Mouse (Mus musculus) lung, embryonic 14.5 days (tissue): ENCODE data around the gene Adam23. TPM values are rescaled to one million over a fixed set of nuclear protein-coding genes. Genes with fewer than 3 reads are reported as not detected.

Experiments
- ATAC-seq: fragments of 200-750 bp; cut with Nextera tagmentation; 2 replicates; pipeline ENCODE4 v1.8.0; 2017; ENCODE audit warnings: mild to moderate bottlenecking, moderate TSS enrichment, moderate library complexity; ENCODE audit not compliant: insufficient read depth
- DNase-seq: peaks from one replicate; pipeline ENCODE4 v3.0.0-alpha.2; 2015
- H3K27ac ChIP-seq: fragments of 300-500 bp; sonication (generic); 2 replicates; pipeline ENCODE4 v1.5.1; 2014; ENCODE audit warnings: low read depth, mild to moderate bottlenecking, moderate library complexity
- H3K27me3 ChIP-seq: fragments of 300-500 bp; sonication (generic); 2 replicates; pipeline ENCODE4 v1.6.1; 2014; ENCODE audit warnings: low read length, control low read depth; ENCODE audit not compliant: insufficient read depth
- H3K36me3 ChIP-seq: fragments of 300-500 bp; sonication (generic); 2 replicates; pipeline ENCODE4 v1.6.1; 2014; ENCODE audit warnings: control low read depth; ENCODE audit not compliant: insufficient read depth
- H3K4me1 ChIP-seq: fragments of 300-500 bp; sonication (generic); 2 replicates; pipeline ENCODE4 v1.6.1; 2014; ENCODE audit warnings: antibody characterized with exemption, control low read depth; ENCODE audit not compliant: insufficient read depth
- H3K4me2 ChIP-seq: fragments of 300-500 bp; sonication (generic); 2 replicates; pipeline ENCODE4 v1.6.1; 2014; ENCODE audit warnings: mild to moderate bottlenecking
- H3K4me3 ChIP-seq: fragments of 300-500 bp; sonication (generic); 2 replicates; pipeline ENCODE4 v1.5.1; 2014; ENCODE audit warnings: low read depth, low read length
- H3K9ac ChIP-seq: fragments of 300-500 bp; sonication (generic); 2 replicates; pipeline ENCODE4 v1.6.1; 2014
- H3K9me3 ChIP-seq: fragments of 300-500 bp; sonication (generic); 2 replicates; pipeline ENCODE4 v1.6.1; 2016; ENCODE audit warnings: low read depth, low read length, control low read depth
- CTCF ChIP-seq: IDR thresholded peaks from 2 replicates; pipeline ENCODE4 v1.5.1; 2016; ENCODE audit warnings: antibody characterized with exemption, low read depth
- WGBS: fragments of 180-500 bp; shearing (Covaris S2); extraction: QIAGEN DNeasy Blood & Tissue Kit; methylation state at CpG from one replicate; pipeline ENCODE4 v1.1.7; 2014; 5-methylcytosine and 5-hydroxymethylcytosine counted together
- polyA plus RNA-seq: library from polyadenylated mRNA; unstranded; fragments of >200 nt; fragmentation: Nextera tagmentation; extraction: Ambion mirVana; gene quantifications from 2 replicates; pipeline ENCODE4 v1.2.1, GENCODE M21; 2014

Adam23 gene
- polyA plus RNA-seq, 1 experiment from 2014 or later: 1.3 TPM

DNA sequence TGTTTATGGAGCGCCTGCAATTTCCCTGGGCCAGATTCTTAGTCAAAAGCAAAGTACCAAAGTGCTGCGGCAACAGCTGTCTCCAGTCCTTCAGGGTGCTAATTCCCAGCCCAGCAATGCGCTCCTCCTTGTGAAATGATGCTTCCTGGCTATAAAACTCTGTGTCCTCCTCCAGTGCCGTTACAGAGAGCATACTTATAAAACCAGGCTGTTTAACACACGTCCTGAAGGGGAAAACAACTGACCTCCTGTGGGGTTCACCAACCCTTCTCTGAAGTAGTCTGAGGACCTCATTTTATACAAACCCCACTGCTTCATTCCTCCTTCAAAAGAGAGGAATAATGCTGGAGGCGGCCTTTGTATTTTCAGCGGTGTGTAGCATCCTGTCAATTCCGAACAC is 28.0 kb downstream of the Adam23 start:
- H3K4me2 ChIP-seq: no peak overlapping the region
- H3K4me3 ChIP-seq: no peak overlapping the region
- no peaks in the 10 kb centered on the region for H3K9me3 ChIP-seq
- no peaks in the 10 kb centered on the region for H3K27me3 ChIP-seq
- no peak for TF ChIP-seq CTCF
- ATAC-seq (no peak), DNase-seq (no peak)
- H3K36me3 ChIP-seq: no peaks in the 10 kb centered on the region
- H3K4me1 ChIP-seq: no peaks in the 10 kb centered on the region
- 66% methylated on average over 8 of the region's 8 CpGs for WGBS
- H3K9ac ChIP-seq: no peak overlapping the region
- H3K27ac ChIP-seq: no peak overlapping the region

DNA sequence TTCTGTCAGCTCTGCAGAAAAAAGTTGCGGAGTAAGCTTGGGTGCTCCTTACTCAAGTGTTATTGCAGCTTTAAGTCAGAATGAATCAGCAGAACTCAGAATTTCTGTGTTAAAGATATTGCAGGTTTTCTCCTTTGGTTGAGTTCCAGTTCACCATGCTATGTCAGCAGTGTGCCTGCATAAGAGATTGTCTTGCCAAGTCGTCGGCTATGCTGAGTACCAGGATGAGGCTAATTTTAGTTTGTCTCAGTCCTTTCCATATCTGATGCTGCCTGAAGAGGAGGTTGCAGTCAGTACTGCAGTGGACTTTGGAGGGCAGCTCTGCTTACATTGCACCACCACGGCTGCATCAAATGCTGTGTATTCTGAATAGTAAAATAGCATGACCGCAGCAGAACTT is 33.3 kb downstream of the Adam23 start:
- Histone ChIP-seq H3K4me1 (no peaks in the 10 kb centered on the region), H3K4me2 (no peak overlapping the region), H3K9ac (no peak overlapping the region), H3K4me3 (no peak overlapping the region), H3K9me3 (no peaks in the 10 kb centered on the region), H3K27ac (no peak overlapping the region), H3K27me3 (no peaks in the 10 kb centered on the region), H3K36me3 (no peaks in the 10 kb centered on the region)
- 81% methylated on average over 5 of the region's 5 CpGs for WGBS
- ATAC-seq: no peak
- no peak for DNase-seq
- TF ChIP-seq CTCF: no peak

DNA sequence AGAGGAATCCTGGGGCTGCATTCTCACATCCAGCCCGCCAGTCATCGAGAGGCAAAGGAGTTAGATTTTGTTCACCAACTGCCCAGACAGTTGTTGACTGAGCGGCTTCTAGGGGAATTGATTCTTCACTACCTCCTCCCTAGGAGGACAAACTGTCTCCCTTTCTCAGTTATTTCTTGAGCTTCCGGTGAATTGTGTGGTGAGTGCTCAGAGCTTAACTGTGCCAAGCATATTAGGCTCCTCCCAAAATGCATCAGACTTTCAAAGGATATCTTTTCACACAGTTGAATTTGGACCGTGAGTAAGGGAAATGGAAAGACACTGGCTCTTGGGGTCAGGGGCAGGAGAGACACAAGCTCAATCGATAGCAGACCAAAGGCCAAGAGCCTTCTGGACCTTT is 39.0 kb downstream of the Adam23 start:
- no peak for DNase-seq
- Histone ChIP-seq H3K4me3 (no peak overlapping the region), H3K27ac (no peak overlapping the region), H3K9ac (no peak overlapping the region), H3K4me2 (no peak overlapping the region), H3K9me3 (no peaks in the 10 kb centered on the region), H3K27me3 (no peaks in the 10 kb centered on the region), H3K4me1 (no peaks in the 10 kb centered on the region), H3K36me3 (no peaks in the 10 kb centered on the region)
- no peak for TF ChIP-seq CTCF
- no peak for ATAC-seq
- WGBS: 90% methylated on average over 6 of the region's 6 CpGs

DNA sequence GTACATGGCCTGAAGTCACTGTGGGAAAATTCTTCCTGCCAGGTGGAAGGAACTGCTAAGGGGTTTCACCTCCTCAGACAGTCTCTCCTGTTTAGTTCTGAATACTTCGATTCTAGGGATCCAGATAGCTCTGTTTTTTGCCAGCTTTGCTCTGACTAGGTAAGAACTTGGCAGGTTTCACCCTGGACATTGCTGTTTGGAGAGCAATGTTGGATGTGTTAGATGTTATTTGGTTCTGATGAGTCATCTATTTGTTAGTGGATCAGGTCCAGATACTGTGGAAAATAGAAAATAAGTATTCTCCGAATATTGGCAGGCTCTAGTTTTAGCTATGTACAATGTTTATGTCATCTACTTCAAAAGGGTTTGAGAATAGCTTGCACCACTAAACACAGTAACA is 41.0 kb downstream of the Adam23 start:
- Histone ChIP-seq H3K4me3 (no peak overlapping the region), H3K4me2 (no peak overlapping the region), H3K9me3 (no peaks in the 10 kb centered on the region), H3K27me3 (no peaks in the 10 kb centered on the region), H3K27ac (no peak overlapping the region), H3K9ac (no peak overlapping the region), H3K36me3 (no peaks in the 10 kb centered on the region), H3K4me1 (no peaks in the 10 kb centered on the region)
- no peak for TF ChIP-seq CTCF
- DNase-seq: no peak
- whole genome bisulfite sequencing: 71% methylated on average over 2 of the region's 2 CpGs
- ATAC-seq: no peak

DNA sequence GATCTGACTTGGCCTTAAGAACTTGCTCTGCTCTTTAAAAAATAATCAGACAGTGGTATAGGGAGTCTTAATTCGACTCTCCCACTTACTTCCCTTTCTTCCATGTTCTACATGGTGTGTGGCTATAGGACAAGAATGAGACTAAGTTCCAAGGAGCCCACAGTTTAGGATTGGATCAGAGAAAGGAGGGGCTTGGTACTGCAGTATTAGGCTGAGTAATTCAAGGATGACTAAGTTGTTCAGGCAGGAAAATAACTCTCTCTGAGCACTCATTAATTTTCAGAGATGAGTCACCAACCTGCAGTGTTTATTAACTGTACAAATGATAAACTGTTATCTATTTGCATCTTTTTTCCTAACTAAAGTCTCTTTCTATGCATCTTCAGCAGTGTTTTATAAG is 45.3 kb downstream of the Adam23 start:
- Histone ChIP-seq H3K27ac (no peak overlapping the region), H3K9ac (no peak overlapping the region), H3K9me3 (no peaks in the 10 kb centered on the region), H3K4me1 (no peaks in the 10 kb centered on the region), H3K4me3 (no peak overlapping the region), H3K36me3 (no peaks in the 10 kb centered on the region), H3K27me3 (no peaks in the 10 kb centered on the region), H3K4me2 (no peak overlapping the region)
- 44% methylated on average over 1 of the region's 1 CpGs for WGBS
- no peak for TF ChIP-seq CTCF
- DNase-seq (no peak), ATAC-seq (no peak)

DNA sequence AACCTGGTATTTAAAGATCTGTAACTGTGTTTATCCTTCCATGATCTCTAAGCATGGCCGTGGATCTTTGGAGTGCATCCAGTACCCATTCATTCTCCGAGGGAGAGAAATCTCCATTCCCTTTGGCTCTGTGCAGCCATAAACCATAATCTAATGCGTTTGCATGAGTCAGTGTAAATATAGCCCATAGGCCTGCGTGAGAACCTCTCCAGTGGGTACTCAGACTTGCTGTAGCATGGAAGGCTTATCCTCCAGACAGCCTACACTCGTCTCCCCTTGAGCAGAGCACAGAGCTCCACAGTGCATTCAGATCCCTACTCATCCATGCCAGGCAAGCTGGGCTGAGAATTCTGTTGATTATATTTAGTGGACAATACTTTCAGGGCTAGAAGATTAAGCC is 47.6 kb downstream of the Adam23 start:
- DNase-seq (no peak), ATAC-seq (no peak)
- WGBS: 49% methylated on average over 5 of the region's 5 CpGs
- H3K9ac ChIP-seq: no peak overlapping the region
- H3K9me3 ChIP-seq: no peaks in the 10 kb centered on the region
- H3K36me3 ChIP-seq: no peaks in the 10 kb centered on the region
- H3K27me3 ChIP-seq: no peaks in the 10 kb centered on the region
- TF ChIP-seq CTCF: no peak
- no peak overlapping the region for H3K27ac ChIP-seq
- H3K4me1 ChIP-seq: no peaks in the 10 kb centered on the region
- H3K4me3 ChIP-seq: no peak overlapping the region
- no peak overlapping the region for H3K4me2 ChIP-seq

DNA sequence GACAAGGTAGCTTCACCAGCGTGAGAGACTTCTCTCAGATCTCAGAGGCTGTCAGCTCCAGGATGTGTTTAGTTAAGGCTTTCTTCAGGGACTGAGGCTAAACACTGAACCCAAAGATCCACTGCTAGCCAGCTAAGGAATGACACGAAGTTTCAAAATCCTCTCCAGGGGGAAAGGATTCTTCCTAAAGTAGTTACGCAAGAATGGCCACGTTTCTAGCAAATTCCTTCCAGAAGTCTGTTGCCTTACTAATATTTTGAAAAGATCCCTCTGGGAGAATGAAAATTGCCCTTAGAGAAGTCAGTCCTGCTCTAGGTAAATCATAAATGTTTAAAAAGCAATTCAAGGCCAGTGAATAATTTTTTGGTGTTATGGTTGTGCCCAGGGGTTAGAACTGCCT is 61.7 kb downstream of the Adam23 start:
- TF ChIP-seq CTCF: no peak
- Histone ChIP-seq H3K27ac (no peak overlapping the region), H3K4me3 (no peak overlapping the region), H3K9ac (no peak overlapping the region), H3K9me3 (no peaks in the 10 kb centered on the region), H3K4me1 (no peaks in the 10 kb centered on the region), H3K36me3 (no peaks in the 10 kb centered on the region), H3K27me3 (no peaks in the 10 kb centered on the region), H3K4me2 (no peak overlapping the region)
- ATAC-seq (no peak), DNase-seq (no peak)
- WGBS: 57% methylated on average over 4 of the region's 4 CpGs

DNA sequence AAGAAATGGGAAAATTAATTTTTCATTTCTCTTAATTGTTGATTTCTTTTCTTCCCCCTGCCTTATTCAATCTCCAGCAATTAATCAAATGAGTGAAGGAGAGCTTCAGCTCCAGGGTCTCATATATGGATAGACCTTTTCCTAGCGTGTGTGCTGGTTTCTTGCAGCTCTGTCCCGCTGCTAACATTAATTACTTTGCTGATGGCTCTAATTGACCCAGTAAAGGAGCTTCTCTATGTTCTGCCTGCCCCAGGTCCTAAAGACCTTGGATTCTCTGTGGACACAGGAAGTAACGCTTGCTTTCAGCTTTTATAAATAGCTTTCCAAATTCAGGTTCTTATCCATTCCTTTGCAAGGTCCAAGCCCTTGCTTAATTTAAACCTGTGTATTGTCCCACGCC is 63.1 kb downstream of the Adam23 start:
- Histone ChIP-seq H3K4me2 (no peak overlapping the region), H3K4me1 (no peaks in the 10 kb centered on the region), H3K9me3 (no peaks in the 10 kb centered on the region), H3K9ac (no peak overlapping the region), H3K27me3 (no peaks in the 10 kb centered on the region), H3K36me3 (no peaks in the 10 kb centered on the region), H3K27ac (no peak overlapping the region), H3K4me3 (no peak overlapping the region)
- ATAC-seq (no peak), DNase-seq (no peak)
- no peak for TF ChIP-seq CTCF
- 48% methylated on average over 4 of the region's 4 CpGs for WGBS
